Mouse (Mus musculus): Measurements from ENCODE around the gene Hmga1b. TPM values are rescaled to one million over a fixed set of nuclear protein-coding genes. Genes with fewer than 3 reads are reported as not detected.

Gene Hmga1b
- polyA plus RNA-seq, 1 experiment, result 3.1 TPM

DNA sequence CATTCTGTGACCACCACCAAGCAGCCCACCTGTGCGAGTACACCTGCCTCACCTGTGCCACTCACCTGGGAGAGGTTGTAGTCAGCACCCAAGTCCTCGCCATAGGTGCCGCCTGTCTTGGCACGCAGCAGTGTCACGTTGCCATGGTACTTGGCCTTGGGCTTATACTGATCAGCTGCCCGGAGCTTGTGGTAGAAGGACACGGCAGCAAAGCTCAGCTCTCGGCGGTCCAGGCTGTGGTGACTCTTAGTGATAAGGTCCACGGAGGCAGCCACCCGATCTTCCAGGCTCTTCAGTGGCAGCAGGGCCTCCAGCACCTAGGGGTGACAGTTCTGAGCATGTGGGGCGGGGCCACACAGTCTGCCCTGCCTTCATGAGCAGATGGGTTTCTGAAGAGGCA, 45.4 kb downstream of the Hmga1b start:
- H3K27me3 ChIP-seq (ENCODE audit: control insufficient read depth, insufficient read depth, low read length), result no peaks in the 10 kb centered on the region
- WGBS, result 77% methylated on average over 12 of the region's 12 CpGs
- no peak for DNase-seq
- TF ChIP-seq POLR2A (IDR thresholded peaks at IDR 0.05; ENCODE audit: borderline replicate concordance, insufficient read depth, low read length), result no peak
- TF ChIP-seq CTCF (IDR thresholded peaks at IDR 0.05; ENCODE audit: borderline replicate concordance, insufficient read depth, low read depth, low read length), result no peak
- no peaks in the 10 kb centered on the region for H3K4me1 ChIP-seq (ENCODE audit: control insufficient read depth, insufficient read depth, low read length)
- H3K4me3 ChIP-seq (replicated peaks; ENCODE audit: insufficient read depth, low read depth, low read length), result no peak overlapping the region
- H3K27ac ChIP-seq (ENCODE audit: insufficient read depth, low read length), result no peak overlapping the region

GRCm38 (mm10) chr11:120812068-120812467, 49.5 kb downstream of the Hmga1b start:
- 86% methylated on average over 16 of the region's 16 CpGs for WGBS

More at GRCm38 (mm10) chr11:120812068-120812467, 49.5 kb downstream of the Hmga1b start:
- TF ChIP-seq CTCF (IDR thresholded peaks at IDR 0.05; ENCODE audit: borderline replicate concordance, insufficient read depth, low read depth, low read length), result no peak
- no peak for TF ChIP-seq POLR2A (IDR thresholded peaks at IDR 0.05; ENCODE audit: borderline replicate concordance, insufficient read depth, low read length)
- no peaks in the 10 kb centered on the region for H3K27me3 ChIP-seq (ENCODE audit: control insufficient read depth, insufficient read depth, low read length)
- H3K4me3 ChIP-seq (replicated peaks; ENCODE audit: insufficient read depth, low read depth, low read length), result no peak overlapping the region
- no peaks in the 10 kb centered on the region for H3K4me1 ChIP-seq (ENCODE audit: control insufficient read depth, insufficient read depth, low read length)
- DNase-seq, result no peak
- H3K27ac ChIP-seq (ENCODE audit: insufficient read depth, low read length), result no peak overlapping the region

Other genes with a start within 250 kb of the Hmga1b start
- 1.8 and 2.1 TPM in 2 replicates for gene Gcgr, start 232.1 kb upstream of the Hmga1b start, polyA plus RNA-seq (2012; rRNA removed)
- 159 and 168 TPM in 2 replicates for gene Mcrip1, start 213.1 kb upstream of the Hmga1b start, polyA plus RNA-seq (2012; rRNA removed)
- gene Ppp1r27, start 211.7 kb upstream of the Hmga1b start, polyA plus RNA-seq (2012; rRNA removed), result not detected in 2 replicates
- gene P4hb, start 189.5 kb upstream of the Hmga1b start, polyA plus RNA-seq (2012; rRNA removed), result 98.4 and 105 TPM in 2 replicates
- 288 and 305 TPM in 2 replicates for gene Arhgdia, start 181.2 kb upstream of the Hmga1b start, polyA plus RNA-seq (2012; rRNA removed)
- 42.6 and 51.8 TPM in 2 replicates for gene Alyref, start 164.4 kb upstream of the Hmga1b start, polyA plus RNA-seq (2012; rRNA removed)
- gene Anapc11, start 164.4 kb upstream of the Hmga1b start, polyA plus RNA-seq (2012; rRNA removed), result 168 and 178 TPM in 2 replicates
- 4.7 and 5.6 TPM in 2 replicates for gene Npb, start 154.3 kb upstream of the Hmga1b start, polyA plus RNA-seq (2012; rRNA removed)
- gene Pcyt2, start 144.9 kb upstream of the Hmga1b start, polyA plus RNA-seq (2012; rRNA removed), result 401 and 403 TPM in 2 replicates
- 76.9 and 80.5 TPM in 2 replicates for gene Sirt7, start 137.6 kb upstream of the Hmga1b start, polyA plus RNA-seq (2012; rRNA removed)
- 60.5 and 65.3 TPM in 2 replicates for gene Mafg, start 129.2 kb upstream of the Hmga1b start, polyA plus RNA-seq (2012; rRNA removed)
- gene Pycr1, start 119.0 kb upstream of the Hmga1b start, polyA plus RNA-seq (2012; rRNA removed), result 2.1 and 2.3 TPM in 2 replicates
- 3.3 and 4.5 TPM in 2 replicates for gene Myadml2, start 114.6 kb upstream of the Hmga1b start, polyA plus RNA-seq (2012; rRNA removed)
- 5.9 TPM in 2 replicates for gene Notum, start 101.6 kb upstream of the Hmga1b start, polyA plus RNA-seq (2012; rRNA removed)
- 56.1 and 59.4 TPM in 2 replicates for gene Aspscr1, start 89.8 kb upstream of the Hmga1b start, polyA plus RNA-seq (2012; rRNA removed)
- gene Cenpx, start 49.1 kb upstream of the Hmga1b start, polyA plus RNA-seq (2012; rRNA removed), result 40.1 and 43.0 TPM in 2 replicates
- gene Lrrc45, start 48.9 kb upstream of the Hmga1b start, polyA plus RNA-seq (2012; rRNA removed), result 86.6 and 96.0 TPM in 2 replicates
- gene Rac3, start 41.3 kb upstream of the Hmga1b start, polyA plus RNA-seq (2012; rRNA removed), result 66.1 and 67.0 TPM in 2 replicates
- 36.4 and 36.5 TPM in 2 replicates for gene Dcxr, start 35.5 kb upstream of the Hmga1b start, polyA plus RNA-seq (2012; rRNA removed)
- 1.9 and 3.1 TPM in 2 replicates for gene Cbr2, start 30.7 kb upstream of the Hmga1b start, polyA plus RNA-seq (2012; rRNA removed)
- gene Rfng, start 21.4 kb downstream of the Hmga1b start, polyA plus RNA-seq (2012; rRNA removed), result 106 and 113 TPM in 2 replicates
- 238 and 248 TPM in 2 replicates for gene Gps1, start 21.5 kb downstream of the Hmga1b start, polyA plus RNA-seq (2012; rRNA removed)
- 47.4 and 52.3 TPM in 2 replicates for gene Dus1l, start 33.6 kb downstream of the Hmga1b start, polyA plus RNA-seq (2012; rRNA removed)
- 246 and 274 TPM in 2 replicates for gene Fasn, start 61.8 kb downstream of the Hmga1b start, polyA plus RNA-seq (2012; rRNA removed)
- gene Ccdc57, start 170.1 kb downstream of the Hmga1b start, polyA plus RNA-seq (2012; rRNA removed), result 4.4 TPM in 2 replicates
- 1.6 and 1.9 TPM in 2 replicates for gene Slc16a3, start 185.7 kb downstream of the Hmga1b start, polyA plus RNA-seq (2012; rRNA removed)
- gene Csnk1d, start 228.5 kb downstream of the Hmga1b start, polyA plus RNA-seq (2012; rRNA removed), result 110 and 111 TPM in 2 replicates

All from cerebellum, adult 2 months (tissue).